Mouse (Mus musculus): Measurements from ENCODE around the gene Dpp4. TPM values are rescaled to one million over a fixed set of nuclear protein-coding genes. Genes with fewer than 3 reads are reported as not detected.

Dpp4 gene
- polyA plus RNA-seq, 1 experiment from 2014 or later, result 2.0 TPM

DNA sequence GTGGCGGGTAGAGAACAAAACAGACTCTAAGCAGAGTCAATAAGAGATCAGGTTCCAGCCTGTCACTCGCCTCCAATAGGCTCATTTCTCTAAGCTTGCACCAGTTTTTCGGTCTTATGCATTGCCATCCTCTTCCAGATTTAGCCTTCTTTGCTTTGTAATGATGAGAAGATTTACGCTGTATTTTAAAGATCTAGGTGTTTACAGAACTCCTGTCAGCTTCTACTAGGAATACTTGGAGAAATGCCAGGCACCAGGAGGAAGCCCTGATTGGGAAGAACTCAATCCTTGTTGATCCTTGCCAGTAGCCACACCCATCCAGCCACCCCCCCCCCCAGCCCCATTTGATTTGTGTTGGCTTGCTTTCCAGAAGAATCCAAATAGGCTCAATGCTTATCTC, 14.4 kb downstream of the Dpp4 start:
- Histone ChIP-seq H3K4me3 (ENCODE audit: low read length) (no peak overlapping the region), H3K36me3 (ENCODE audit: control insufficient read depth, insufficient read depth, low read length) (no peaks in the 10 kb centered on the region), H3K4me2 (ENCODE audit: low read length) (no peak overlapping the region), H3K9ac (ENCODE audit: low read depth, low read length) (no peak overlapping the region), H3K9me3 (ENCODE audit: control insufficient read depth, low read length) (no peaks in the 10 kb centered on the region), H3K4me1 (ENCODE audit: control insufficient read depth, insufficient read depth, low read depth, low read length) (no peaks in the 10 kb centered on the region), H3K27me3 (replicated peaks; ENCODE audit: control insufficient read depth, insufficient read depth, low read length) (no peaks in the 10 kb centered on the region), H3K27ac (ENCODE audit: low read depth, low read length) (no peak overlapping the region)
- 88% methylated on average over 4 of the region's 4 CpGs for WGBS
- no peak for ATAC-seq

DNA sequence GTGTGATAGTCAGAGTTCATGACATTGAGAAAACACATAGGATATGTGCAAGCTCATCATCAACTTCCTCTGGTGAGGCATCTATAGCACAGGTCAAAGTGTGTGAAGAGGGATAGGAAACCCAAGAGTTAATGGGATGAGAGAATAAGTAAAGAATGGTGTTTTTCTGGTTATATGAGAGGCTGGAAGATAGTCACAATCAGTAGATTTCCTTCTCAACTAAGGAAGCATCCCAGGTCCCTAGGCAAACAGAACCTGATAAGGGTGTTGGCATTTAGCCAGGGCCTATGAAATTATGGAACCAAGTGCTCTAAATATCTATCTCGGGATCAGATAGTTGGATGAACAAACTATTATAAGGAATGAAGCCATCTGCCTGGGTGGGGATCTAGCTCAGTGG, 15.2 kb downstream of the Dpp4 start:
- no peak for ATAC-seq
- 95% methylated on average over 1 of the region's 1 CpGs for WGBS
- H3K9ac ChIP-seq (ENCODE audit: low read depth, low read length), result no peak overlapping the region
- no peaks in the 10 kb centered on the region for H3K9me3 ChIP-seq (ENCODE audit: control insufficient read depth, low read length)
- H3K4me1 ChIP-seq (ENCODE audit: control insufficient read depth, insufficient read depth, low read depth, low read length), result no peaks in the 10 kb centered on the region
- H3K4me3 ChIP-seq (ENCODE audit: low read length), result no peak overlapping the region
- no peaks in the 10 kb centered on the region for H3K27me3 ChIP-seq (replicated peaks; ENCODE audit: control insufficient read depth, insufficient read depth, low read length)
- H3K36me3 ChIP-seq (ENCODE audit: control insufficient read depth, insufficient read depth, low read length), result no peaks in the 10 kb centered on the region
- no peak overlapping the region for H3K4me2 ChIP-seq (ENCODE audit: low read length)
- H3K27ac ChIP-seq (ENCODE audit: low read depth, low read length), result no peak overlapping the region

DNA sequence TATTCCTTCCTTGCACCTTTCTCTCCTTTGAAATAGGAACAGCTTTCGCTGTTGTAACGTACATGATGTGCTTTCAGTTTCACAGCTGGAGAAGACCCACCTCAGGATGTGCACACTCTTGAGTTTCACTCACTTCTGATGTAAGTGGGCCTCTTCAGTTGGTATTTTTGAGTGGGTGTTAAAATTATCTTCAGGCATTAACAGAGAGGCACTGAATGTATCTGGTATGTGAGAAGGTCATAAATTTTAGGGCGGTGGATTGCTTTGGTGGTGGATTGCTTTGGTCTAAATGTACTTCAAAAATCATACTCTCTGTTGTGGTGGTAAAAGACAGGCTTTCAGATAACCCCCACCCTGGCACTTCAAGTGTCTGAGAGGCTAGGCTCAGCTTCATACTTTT, 17.2 kb downstream of the Dpp4 start:
- 99% methylated on average over 3 of the region's 3 CpGs for WGBS
- no peaks in the 10 kb centered on the region for H3K4me1 ChIP-seq (ENCODE audit: control insufficient read depth, insufficient read depth, low read depth, low read length)
- H3K27ac ChIP-seq (ENCODE audit: low read depth, low read length), result no peak overlapping the region
- H3K9me3 ChIP-seq (ENCODE audit: control insufficient read depth, low read length), result no peaks in the 10 kb centered on the region
- H3K27me3 ChIP-seq (replicated peaks; ENCODE audit: control insufficient read depth, insufficient read depth, low read length), result no peaks in the 10 kb centered on the region
- no peak overlapping the region for H3K4me3 ChIP-seq (ENCODE audit: low read length)
- ATAC-seq, result no peak
- H3K36me3 ChIP-seq (ENCODE audit: control insufficient read depth, insufficient read depth, low read length), result no peaks in the 10 kb centered on the region
- no peak overlapping the region for H3K9ac ChIP-seq (ENCODE audit: low read depth, low read length)
- no peak overlapping the region for H3K4me2 ChIP-seq (ENCODE audit: low read length)

DNA sequence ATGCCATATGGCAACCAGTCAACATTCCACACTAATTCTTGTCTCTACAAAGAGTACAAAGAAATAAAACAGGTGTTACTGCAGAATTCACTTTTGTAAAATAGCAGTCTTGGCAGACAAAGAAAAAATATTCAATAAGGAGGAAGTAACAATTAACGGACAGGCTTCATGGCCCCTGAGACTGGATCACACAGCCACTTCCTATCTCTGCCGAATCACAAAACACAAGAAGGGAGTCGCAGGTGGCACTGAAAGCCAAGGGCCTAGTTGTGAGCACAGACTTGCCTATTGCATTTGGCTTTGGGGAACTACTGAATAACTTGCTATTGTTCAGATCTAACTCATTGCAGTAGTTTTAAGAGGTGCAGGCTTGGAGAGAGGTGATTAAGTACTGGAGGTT, 19.9 kb downstream of the Dpp4 start:
- no peak for ATAC-seq
- H3K9ac ChIP-seq (ENCODE audit: low read depth, low read length), result no peak overlapping the region
- no peaks in the 10 kb centered on the region for H3K27me3 ChIP-seq (replicated peaks; ENCODE audit: control insufficient read depth, insufficient read depth, low read length)
- no peak overlapping the region for H3K4me2 ChIP-seq (ENCODE audit: low read length)
- no peak overlapping the region for H3K27ac ChIP-seq (ENCODE audit: low read depth, low read length)
- no peaks in the 10 kb centered on the region for H3K36me3 ChIP-seq (ENCODE audit: control insufficient read depth, insufficient read depth, low read length)
- no peaks in the 10 kb centered on the region for H3K9me3 ChIP-seq (ENCODE audit: control insufficient read depth, low read length)
- no peaks in the 10 kb centered on the region for H3K4me1 ChIP-seq (ENCODE audit: control insufficient read depth, insufficient read depth, low read depth, low read length)
- 83% methylated on average over 3 of the region's 3 CpGs for WGBS
- no peak overlapping the region for H3K4me3 ChIP-seq (ENCODE audit: low read length)

DNA sequence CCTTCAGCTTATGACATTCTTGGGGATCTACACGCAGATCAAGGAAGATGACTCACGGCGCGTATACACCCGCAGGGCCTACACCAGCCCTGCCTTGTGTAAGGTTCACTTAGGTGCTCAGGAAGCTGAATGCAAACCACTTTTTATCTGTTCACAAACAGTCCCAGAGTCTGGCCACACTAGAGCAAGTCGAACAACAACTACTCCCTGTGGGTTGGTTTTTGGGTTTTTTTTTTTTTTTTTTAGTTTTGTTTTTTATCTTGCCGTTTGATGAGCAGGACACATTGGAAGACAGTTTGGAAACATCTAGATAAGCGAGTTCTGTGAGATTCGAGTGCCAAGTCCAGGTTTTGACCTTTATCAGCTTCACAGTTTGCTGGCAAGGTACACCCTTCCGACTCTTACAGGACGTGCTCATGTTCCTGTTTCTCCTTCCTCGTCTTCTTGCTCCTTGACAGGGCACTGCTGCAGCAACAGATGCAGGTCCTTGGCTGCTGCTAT, 21.0 kb downstream of the Dpp4 start:
- no peaks in the 10 kb centered on the region for H3K9me3 ChIP-seq (ENCODE audit: control insufficient read depth, low read length)
- H3K4me1 ChIP-seq (ENCODE audit: control insufficient read depth, insufficient read depth, low read depth, low read length), result no peaks in the 10 kb centered on the region
- 88% methylated on average over 12 of the region's 12 CpGs for WGBS
- ATAC-seq, result no peak
- H3K27me3 ChIP-seq (replicated peaks; ENCODE audit: control insufficient read depth, insufficient read depth, low read length), result no peaks in the 10 kb centered on the region
- no peak overlapping the region for H3K9ac ChIP-seq (ENCODE audit: low read depth, low read length)
- no peak overlapping the region for H3K27ac ChIP-seq (ENCODE audit: low read depth, low read length)
- H3K4me3 ChIP-seq (ENCODE audit: low read length), result no peak overlapping the region
- H3K36me3 ChIP-seq (ENCODE audit: control insufficient read depth, insufficient read depth, low read length), result no peaks in the 10 kb centered on the region
- no peak overlapping the region for H3K4me2 ChIP-seq (ENCODE audit: low read length)

DNA sequence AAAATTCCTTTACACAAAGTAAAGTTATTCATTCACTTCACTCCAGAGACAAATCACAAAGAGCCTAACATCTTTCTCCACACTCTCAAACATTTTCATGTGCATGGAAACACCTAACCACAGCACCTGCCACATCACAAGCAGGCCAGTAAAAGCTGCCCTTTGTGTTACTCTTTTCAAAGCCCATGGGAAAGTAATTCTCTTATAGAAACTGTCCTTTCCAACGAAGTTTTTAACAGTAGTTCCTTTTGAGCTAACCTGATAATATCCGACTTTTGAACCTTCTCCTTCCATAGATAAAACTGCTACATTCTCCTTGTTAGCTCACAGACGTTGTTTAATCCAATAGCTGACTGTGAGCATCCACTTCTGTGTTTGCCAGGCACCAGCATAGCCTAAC, 21.7 kb downstream of the Dpp4 start:
- H3K4me3 ChIP-seq (ENCODE audit: low read length), result no peak overlapping the region
- 69% methylated on average over 3 of the region's 3 CpGs for WGBS
- no peaks in the 10 kb centered on the region for H3K27me3 ChIP-seq (replicated peaks; ENCODE audit: control insufficient read depth, insufficient read depth, low read length)
- no peaks in the 10 kb centered on the region for H3K9me3 ChIP-seq (ENCODE audit: control insufficient read depth, low read length)
- H3K4me1 ChIP-seq (ENCODE audit: control insufficient read depth, insufficient read depth, low read depth, low read length), result no peaks in the 10 kb centered on the region
- no peaks in the 10 kb centered on the region for H3K36me3 ChIP-seq (ENCODE audit: control insufficient read depth, insufficient read depth, low read length)
- no peak for ATAC-seq
- no peak overlapping the region for H3K9ac ChIP-seq (ENCODE audit: low read depth, low read length)
- no peak overlapping the region for H3K4me2 ChIP-seq (ENCODE audit: low read length)
- no peak overlapping the region for H3K27ac ChIP-seq (ENCODE audit: low read depth, low read length)

DNA sequence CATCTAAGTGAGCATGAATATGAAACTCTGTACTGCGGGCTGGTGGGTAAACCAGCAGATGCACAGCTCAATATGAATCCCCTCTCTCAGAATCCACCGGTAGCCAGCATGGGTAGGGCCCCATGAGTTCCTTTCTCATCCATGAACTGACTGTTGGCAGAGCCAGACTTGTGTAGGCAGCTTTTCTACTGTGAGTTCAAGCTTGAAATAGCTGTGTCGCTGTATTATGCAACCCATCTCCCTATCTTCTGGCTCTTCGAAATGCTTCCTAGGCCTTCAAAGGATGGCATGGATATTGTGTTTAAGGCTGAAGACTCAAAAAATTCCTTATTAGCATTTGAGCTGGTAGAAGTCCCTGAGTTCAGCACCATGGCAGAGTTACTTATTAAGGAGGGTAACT, 23.2 kb downstream of the Dpp4 start:
- Histone ChIP-seq H3K4me1 (ENCODE audit: control insufficient read depth, insufficient read depth, low read depth, low read length) (no peaks in the 10 kb centered on the region), H3K36me3 (ENCODE audit: control insufficient read depth, insufficient read depth, low read length) (no peaks in the 10 kb centered on the region), H3K4me2 (ENCODE audit: low read length) (no peak overlapping the region), H3K9ac (ENCODE audit: low read depth, low read length) (no peak overlapping the region), H3K27ac (ENCODE audit: low read depth, low read length) (no peak overlapping the region), H3K4me3 (ENCODE audit: low read length) (no peak overlapping the region), H3K27me3 (replicated peaks; ENCODE audit: control insufficient read depth, insufficient read depth, low read length) (no peaks in the 10 kb centered on the region), H3K9me3 (ENCODE audit: control insufficient read depth, low read length) (no peaks in the 10 kb centered on the region)
- WGBS, result 95% methylated on average over 4 of the region's 4 CpGs
- no peak for ATAC-seq

DNA sequence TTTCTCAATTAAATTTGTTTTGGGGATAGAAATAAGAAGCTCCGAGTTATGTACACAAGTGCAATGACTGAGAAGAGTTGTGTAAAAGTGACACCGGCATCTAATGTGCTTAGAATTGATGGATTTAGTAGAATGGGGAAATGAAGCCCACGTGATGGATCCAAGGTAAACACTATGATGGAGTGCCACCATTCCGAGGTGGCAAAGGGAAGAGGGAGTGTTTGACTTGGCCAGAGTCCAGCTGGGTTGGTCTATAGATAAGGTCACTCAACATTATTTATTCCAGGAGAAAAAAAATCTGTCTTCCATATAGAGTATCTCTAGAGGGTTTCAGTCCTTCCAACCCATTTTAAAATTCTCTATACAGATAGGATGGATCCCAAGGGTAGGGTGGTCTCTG, 28.8 kb downstream of the Dpp4 start:
- H3K4me2 ChIP-seq (ENCODE audit: low read length), result no peak overlapping the region
- ATAC-seq, result no peak
- no peak overlapping the region for H3K4me3 ChIP-seq (ENCODE audit: low read length)
- no peaks in the 10 kb centered on the region for H3K4me1 ChIP-seq (ENCODE audit: control insufficient read depth, insufficient read depth, low read depth, low read length)
- no peak overlapping the region for H3K27ac ChIP-seq (ENCODE audit: low read depth, low read length)
- H3K27me3 ChIP-seq (replicated peaks; ENCODE audit: control insufficient read depth, insufficient read depth, low read length), result no peaks in the 10 kb centered on the region
- H3K9me3 ChIP-seq (ENCODE audit: control insufficient read depth, low read length), result no peaks in the 10 kb centered on the region
- WGBS, result 83% methylated on average over 4 of the region's 4 CpGs
- H3K9ac ChIP-seq (ENCODE audit: low read depth, low read length), result no peak overlapping the region
- H3K36me3 ChIP-seq (ENCODE audit: control insufficient read depth, insufficient read depth, low read length), result no peaks in the 10 kb centered on the region

DNA sequence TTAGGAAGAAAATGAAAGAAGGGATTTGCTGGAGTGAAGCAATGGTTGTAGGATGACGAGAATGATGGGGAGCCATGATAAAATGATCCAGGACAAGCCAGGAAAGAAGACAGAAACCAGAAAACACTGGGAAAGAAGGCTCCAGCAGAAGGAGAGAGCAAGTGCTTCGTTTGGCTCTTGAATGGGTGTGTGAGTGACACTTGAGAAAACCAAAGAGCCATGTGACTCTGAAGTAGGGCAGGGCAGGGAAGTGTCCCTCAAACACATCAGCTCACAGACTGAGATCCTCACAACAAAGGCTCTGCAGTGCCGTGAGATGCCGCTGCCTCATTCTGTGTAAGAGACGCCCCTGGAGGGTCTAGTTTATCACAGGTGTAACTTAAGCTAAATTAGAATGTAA, 29.6 kb downstream of the Dpp4 start:
- H3K9me3 ChIP-seq (ENCODE audit: control insufficient read depth, low read length), result no peaks in the 10 kb centered on the region
- no peak for ATAC-seq
- H3K4me3 ChIP-seq (ENCODE audit: low read length), result no peak overlapping the region
- 76% methylated on average over 5 of the region's 5 CpGs for WGBS
- H3K4me2 ChIP-seq (ENCODE audit: low read length), result no peak overlapping the region
- H3K36me3 ChIP-seq (ENCODE audit: control insufficient read depth, insufficient read depth, low read length), result no peaks in the 10 kb centered on the region
- no peak overlapping the region for H3K27ac ChIP-seq (ENCODE audit: low read depth, low read length)
- no peak overlapping the region for H3K9ac ChIP-seq (ENCODE audit: low read depth, low read length)
- no peaks in the 10 kb centered on the region for H3K27me3 ChIP-seq (replicated peaks; ENCODE audit: control insufficient read depth, insufficient read depth, low read length)
- H3K4me1 ChIP-seq (ENCODE audit: control insufficient read depth, insufficient read depth, low read depth, low read length), result no peaks in the 10 kb centered on the region

DNA sequence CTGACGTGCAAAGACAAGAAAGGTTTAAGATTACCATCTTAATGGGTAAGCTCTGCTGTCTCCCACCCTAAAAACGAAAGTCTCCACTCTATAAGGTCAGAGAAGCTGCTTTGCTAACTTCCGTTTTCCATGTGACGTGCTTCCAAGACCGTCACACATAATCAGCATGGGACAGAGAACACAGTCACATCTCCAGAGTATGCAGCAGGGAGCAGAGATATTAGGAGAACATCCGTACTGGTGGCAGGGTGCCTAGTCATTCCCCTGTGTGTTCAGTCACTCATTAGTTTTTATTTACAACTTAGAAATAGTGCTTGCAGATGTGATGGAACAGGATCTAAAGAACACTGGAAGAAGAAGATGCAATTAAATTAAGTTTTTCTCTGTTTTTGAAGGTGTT, 30.3 kb downstream of the Dpp4 start:
- Histone ChIP-seq H3K4me3 (ENCODE audit: low read length) (no peak overlapping the region), H3K27me3 (replicated peaks; ENCODE audit: control insufficient read depth, insufficient read depth, low read length) (no peaks in the 10 kb centered on the region), H3K4me2 (ENCODE audit: low read length) (no peak overlapping the region), H3K4me1 (ENCODE audit: control insufficient read depth, insufficient read depth, low read depth, low read length) (no peaks in the 10 kb centered on the region), H3K9ac (ENCODE audit: low read depth, low read length) (no peak overlapping the region), H3K36me3 (ENCODE audit: control insufficient read depth, insufficient read depth, low read length) (no peaks in the 10 kb centered on the region), H3K27ac (ENCODE audit: low read depth, low read length) (no peak overlapping the region), H3K9me3 (ENCODE audit: control insufficient read depth, low read length) (no peaks in the 10 kb centered on the region)
- ATAC-seq, result no peak
- 75% methylated on average over 6 of the region's 6 CpGs for WGBS
